Mouse (Mus musculus): ENCODE data around the gene Dnah17.
A peak's percentile ranks its signal among the peaks of the same experiment; 100 is the strongest.

Dnah17 gene

DNA sequence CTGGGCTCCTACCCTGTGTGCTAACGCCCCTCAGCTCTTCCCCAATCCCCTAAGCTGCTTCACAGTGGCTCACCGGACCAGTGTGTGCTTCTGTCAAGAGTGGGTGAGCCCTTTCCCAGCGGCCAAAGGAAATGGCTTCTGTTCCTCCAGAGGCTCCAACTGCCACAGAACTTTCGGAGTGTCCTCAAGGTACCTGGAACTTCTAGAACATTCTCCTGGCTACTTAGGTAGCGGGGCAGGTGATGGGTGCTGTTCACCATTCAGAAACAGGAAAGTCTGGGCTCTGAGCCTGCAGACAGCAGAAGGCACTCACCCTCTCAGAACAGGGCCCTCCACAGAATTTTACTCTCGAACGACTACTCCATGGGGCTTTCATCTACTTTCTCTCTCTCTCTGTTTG lies at the start of gene Dnah17:
Dnah17 (minus strand) TSS at position 101 of the 400 bp plus-strand sequence.
- DNase-seq: no peak

DNA sequence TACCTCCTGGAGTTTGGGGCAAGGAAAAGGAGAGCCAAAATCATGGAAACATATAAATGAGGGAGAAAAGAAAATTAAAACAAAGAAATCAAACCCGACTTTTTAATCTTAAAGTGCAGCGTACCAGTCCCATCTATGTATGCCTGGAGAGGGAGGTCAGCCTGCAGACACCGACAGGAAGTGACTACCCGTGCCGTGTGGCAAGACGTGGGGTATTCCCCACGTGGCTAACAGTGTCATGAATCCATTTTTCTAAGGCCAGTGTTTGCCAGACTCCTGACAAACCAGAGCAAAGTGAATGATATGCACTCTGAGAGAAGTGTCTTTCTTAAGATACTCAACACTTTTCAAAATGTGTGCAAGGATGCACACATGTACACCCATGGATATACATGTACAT lies 49.8 kb upstream of the Dnah17 start:
- no peak for DNase-seq

DNA sequence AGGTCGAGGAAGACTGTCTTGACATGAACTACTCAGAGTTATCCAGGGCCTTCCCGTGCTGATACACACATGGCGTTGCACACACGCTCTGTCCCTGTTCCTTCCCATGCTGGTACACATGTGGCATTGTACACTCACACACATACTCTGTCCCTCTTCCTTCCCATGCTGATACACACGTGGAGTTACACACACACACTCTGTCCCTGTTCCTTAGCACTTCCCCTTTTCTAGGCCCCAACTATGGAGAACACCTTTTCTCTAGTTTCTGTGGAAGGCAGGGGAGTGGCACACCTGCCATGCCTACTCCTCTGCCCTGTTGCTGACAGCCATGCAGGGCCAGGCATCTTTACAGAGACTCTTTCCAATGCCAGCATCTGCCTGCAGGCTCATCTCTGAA lies 47.8 kb upstream of the Dnah17 start:
- DNase-seq: no peak

DNA sequence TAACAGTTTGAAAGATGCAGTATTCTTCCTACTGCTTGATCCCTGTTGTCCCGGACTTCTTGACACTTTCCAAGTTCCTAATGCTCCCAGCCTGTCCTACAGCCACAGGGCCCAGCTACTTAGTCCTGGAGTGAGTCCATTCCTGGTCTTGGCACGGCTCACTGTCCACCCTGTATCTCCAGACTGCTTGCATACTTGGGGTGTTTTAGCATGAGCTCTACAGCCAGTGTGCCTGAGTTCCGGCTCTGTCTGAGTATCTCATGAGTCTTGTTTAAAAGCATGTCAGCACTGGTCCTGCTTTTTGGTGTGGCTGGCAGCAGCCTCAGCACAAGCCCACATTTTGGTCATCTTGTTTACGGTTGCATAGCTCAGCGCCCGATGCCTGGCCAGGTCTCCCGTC lies 44.3 kb upstream of the Dnah17 start:
- DNase-seq: no peak

DNA sequence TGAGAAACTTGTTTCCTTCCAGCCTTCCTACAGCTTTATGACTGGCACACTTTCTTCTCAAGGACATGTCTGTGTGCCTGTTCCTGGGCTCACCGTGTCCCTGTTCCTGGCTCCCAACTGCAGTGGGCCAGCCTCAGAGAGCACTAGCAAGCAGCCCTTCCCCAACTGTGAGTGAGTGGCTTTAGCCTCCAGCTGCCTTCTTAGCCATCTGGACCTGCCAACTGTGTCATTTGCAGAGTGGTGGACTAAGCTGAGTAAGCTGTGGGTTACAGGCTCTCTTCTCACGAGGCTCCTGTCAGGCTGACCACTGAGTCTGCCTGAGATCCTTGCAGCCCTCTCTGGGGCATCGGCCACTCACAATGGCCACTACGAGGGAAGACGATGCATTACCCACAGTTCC lies 42.3 kb upstream of the Dnah17 start:
- DNase-seq: no peak

DNA sequence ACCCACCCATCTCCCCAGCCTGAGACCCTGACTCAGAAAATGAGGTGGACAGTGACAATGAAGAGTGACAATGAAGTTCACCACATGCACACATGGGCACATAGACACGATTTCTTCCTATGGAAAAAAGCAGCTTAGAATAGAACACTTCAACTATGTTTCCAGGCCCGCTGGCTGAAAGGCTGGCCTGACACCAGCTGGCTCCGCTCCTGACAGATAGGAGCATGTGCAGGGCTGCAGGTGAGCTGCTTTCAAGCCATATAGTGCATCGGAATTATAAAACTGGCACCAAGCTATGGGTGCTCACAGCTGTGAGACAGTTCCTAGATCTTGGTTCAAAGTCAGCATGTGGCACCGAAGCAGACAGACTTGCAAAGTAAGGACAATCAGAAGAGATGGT lies 39.9 kb upstream of the Dnah17 start:
- peak; percentile 75 for DNase-seq

DNA sequence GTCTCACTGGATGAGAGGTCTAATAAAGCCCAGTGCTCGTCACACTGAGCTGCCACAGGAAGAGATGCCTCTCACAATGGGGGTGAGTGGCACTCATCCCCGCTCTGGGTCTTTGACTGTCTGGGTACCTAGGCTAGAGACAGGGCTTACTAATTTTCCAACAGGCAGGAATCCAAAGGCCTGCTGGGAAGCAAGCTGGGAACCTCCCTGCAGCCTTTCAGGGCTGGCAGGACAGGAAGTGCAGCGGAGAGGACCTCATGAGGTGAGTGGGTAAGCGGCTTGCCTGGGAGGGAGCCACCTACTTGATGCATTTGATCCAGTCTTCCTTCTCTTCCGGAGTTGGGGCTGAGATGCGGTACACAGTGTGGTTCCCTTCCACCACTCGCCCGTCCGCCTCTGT lies 38.3 kb upstream of the Dnah17 start:
- DNase-seq: peak; percentile 66

DNA sequence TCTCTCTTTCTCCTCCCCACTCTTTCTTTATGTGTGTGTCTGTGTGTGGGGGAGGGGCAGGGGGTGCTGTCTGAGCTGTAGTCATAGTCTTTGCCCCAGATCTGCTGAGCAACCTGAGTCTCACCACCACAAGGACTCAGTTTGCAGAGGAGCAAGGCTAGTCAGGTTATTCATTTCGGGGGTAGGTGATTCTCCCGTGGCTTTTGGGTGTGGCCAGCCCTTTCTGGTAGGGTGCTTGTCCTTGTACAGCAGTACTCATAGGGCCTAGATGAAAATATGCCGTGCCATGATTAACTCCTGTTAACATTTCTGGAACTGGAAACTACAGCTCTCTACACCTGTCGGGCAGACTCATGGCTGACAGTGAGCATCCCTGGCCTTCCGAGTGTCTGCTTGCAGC lies 36.2 kb upstream of the Dnah17 start:
- DNase-seq: no peak

DNA sequence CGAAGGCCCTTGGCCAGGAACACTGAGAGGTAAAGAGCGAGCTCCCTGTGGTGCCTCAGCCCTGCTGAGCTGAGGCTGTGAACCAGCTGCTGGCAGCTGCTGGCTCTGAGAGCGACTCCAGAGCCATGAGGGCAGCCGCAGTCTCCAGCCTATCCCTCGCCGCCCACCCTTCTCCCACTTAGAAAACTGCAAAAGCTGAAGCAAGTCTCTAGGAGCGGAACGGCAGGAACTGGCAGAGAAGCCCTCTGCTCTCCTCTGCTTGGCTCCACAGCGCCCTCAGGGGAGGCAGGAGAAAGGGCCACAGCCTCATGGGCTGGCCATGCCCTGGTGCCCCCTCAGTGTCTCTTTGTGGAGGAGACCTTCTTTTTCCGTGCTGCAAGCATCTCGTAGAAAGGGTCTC lies 35.2 kb upstream of the Dnah17 start:
- DNase-seq: no peak

DNA sequence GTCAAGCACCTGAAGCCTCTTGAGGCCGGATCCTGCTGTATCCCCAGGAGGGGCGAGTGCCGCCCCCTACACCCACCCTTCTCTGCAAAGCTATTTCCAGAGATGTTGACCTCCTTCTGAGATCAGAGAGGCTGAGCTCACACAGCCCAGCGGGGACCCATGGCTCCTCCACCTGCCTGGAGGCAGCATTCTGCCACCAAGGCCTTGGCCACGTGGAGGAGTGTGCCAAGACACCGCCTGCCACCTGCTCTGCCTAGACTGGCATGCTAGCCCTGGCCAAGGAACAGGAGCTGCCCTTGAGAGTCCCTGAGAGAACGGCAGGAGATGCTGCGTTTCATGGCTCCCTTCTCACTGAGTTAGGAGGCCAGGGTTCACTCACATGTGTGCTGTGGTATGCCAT lies 34.1 kb upstream of the Dnah17 start:
- DNase-seq: peak; percentile 91

DNA sequence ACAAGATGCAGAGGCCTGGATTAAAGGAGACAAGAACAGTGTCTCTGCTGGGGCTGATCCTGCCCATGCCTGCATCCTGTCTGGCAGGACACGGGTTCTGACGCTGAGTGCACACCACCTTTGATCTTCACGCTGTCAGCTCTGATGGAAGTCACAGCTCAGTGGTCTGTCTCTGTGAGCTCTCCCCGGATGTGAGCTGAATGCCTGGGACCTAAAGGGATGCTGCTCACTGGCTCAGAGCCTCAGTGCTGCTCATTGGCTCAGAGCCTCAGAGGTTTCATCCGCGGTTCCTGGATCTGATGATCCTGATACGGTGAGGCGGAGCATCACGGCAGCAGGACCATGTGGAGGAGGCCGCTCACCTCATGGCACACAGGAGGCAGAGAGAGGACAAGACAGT lies 31.8 kb upstream of the Dnah17 start:
- peak; percentile 43 for DNase-seq

DNA sequence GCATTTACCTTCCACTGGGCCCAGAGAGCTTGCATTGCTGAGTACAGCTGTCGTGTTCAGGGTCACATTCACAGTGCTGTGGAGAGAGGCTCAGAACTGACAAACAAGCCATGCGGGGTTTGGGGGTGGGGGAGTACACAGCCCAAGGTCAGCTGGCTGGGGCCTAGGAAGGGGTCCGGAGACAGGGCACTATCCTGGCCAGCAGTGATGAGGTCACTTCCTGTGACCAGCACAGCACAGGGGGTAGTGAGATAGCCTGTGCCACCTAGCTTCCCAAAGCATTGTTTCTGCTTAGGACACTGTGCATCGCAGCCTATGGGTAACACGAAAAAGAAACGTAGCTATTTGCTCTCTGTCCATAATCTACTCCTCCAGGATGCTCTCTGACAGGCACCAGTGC lies 30.8 kb upstream of the Dnah17 start:
- DNase-seq: no peak

DNA sequence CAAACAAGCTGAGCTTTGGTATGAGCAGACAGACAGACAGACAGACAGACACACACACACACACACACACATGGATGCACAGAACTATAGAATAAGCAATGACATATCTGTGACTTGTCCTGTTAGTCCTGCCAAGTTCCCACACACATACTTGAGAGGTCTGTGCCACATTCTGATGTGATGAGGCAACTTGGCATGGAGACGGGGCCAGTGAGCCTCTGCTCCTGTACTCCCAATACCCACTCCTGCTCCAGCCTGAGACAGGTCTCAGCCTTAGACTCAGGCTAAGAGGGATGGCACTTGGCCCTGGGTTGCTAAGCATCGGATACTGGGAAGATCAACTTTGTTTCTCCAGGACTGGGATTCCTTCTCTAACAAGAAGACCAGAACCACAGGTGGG lies 30.3 kb upstream of the Dnah17 start:
- DNase-seq: no peak

DNA sequence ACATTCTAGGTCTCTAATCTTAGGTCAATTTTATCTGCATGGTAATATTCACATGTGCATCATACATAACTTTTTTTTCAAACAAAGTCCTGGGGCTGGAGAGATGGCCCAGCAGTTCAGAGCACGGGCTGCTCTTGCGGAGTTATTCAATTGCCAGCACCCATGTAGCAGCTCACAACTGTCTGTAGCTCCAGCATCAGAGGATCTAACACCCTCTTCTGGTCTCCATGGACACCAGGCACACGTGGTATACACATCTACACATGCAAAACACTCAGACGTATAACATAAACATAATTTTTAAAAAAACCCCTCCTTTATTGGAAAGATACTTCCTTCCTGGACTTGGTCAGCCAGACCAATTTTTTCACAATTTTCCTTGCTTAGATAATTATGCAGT lies 28.3 kb upstream of the Dnah17 start:
- no peak for DNase-seq

DNA sequence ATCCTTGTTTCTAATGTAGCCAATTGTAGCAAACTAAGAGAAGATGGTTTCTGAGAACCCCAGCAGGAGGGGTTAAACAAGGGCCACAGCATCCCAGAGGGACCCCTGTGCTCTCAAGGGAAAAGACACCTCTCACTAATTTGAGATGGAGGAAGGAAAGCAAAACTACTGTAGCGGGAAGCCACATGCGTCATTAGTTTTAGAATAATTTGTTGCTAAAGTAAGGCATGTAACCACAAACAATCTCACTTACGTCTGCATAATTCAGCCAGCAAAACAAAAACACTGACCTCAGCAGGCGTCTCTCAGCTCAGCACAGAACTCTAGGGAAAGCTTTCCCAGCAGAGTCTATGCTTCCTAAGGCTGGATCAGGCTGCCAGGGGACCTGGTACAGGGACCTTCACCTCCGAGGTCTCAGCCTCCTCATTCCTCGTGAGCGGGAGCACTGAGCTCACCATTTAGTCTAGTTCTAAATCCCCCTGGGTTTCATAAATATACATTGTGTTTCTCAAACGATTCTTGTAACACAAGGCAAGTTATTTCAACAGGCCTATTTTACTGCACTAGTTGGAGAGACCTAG lies 26.1 kb upstream of the Dnah17 start:
- no peak for DNase-seq

DNA sequence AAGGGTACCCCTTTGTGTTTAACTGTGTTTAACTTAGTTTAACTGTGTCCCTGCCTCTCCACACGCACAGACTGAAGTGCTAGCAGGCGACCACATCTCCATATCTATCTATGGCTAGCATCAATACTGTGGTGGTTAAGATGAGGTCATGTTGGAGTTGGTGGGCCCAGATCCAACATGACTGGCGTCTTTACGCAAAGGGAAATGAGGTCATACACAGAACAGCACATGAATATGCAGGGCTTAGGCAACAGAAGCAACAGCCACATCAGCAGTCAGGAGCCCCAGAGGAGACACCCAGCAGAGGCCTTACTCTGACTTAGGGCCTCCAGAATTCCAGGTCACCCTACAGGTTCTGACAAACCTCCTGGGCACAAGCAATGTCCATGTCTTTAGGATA lies 22.5 kb upstream of the Dnah17 start:
- no peak for DNase-seq

DNA sequence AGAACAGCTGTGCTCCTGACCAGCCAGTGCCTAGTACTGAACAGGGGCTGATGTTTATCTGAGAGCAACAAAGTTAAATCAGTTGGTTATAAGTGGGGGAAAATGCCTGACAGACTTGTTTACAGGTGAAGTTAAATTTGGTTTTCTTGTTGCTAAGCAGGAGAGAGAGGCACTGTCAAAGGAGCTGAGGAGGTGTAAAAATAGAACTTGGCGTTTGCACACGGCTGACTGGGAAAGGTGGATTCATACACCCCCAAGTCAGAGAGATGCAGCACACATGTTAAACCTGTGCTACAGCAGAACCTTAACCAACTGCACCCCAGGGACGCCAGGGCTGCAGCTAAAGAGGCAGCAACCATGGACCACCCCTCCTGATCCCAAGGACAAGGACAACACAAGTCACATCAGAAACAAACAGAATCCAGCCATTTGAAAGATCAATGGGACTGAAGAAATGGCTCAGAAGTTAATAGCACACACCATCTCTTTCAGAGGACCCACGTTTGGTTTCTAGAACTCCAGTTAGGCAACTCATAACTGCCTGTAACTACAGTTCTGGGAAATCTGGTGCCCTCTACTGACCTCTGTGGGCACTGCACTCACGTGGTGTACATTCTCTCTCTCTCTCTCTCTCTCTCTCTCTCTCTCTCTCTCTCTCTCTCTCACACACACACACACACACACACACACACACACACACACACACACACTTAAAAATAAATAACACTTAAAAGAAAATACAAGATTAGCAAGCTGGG lies 21.2 kb upstream of the Dnah17 start:
- no peak for DNase-seq

DNA sequence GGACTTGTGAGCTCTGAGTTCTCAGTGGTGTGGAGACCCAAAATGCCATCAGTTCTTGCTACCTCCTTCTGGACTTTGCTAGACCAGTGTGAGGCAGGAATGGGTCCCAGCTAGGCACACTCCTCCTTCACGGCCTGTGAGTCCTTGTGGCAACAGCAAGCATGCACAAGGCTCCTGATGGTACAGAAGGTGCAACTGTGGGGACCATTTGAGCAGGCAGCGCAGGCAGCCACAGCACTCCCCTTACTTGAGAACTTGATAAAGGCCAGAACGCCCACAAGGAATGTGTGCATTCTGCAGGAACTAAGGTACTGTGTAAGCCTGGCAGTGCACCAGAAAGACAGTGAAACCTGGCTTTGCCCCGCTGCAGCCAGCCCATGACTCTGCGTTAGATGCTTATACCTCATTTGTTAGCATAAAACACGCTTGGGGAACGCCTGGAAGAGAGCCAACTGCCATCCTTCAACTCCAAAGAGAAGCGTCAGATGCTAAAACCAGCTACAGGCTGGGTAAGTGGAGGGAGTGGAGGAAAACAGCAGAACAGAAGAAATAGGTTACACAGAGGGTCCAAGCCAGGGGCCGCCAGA lies 19.8 kb upstream of the Dnah17 start:
- peak; percentile 32 for DNase-seq

DNA sequence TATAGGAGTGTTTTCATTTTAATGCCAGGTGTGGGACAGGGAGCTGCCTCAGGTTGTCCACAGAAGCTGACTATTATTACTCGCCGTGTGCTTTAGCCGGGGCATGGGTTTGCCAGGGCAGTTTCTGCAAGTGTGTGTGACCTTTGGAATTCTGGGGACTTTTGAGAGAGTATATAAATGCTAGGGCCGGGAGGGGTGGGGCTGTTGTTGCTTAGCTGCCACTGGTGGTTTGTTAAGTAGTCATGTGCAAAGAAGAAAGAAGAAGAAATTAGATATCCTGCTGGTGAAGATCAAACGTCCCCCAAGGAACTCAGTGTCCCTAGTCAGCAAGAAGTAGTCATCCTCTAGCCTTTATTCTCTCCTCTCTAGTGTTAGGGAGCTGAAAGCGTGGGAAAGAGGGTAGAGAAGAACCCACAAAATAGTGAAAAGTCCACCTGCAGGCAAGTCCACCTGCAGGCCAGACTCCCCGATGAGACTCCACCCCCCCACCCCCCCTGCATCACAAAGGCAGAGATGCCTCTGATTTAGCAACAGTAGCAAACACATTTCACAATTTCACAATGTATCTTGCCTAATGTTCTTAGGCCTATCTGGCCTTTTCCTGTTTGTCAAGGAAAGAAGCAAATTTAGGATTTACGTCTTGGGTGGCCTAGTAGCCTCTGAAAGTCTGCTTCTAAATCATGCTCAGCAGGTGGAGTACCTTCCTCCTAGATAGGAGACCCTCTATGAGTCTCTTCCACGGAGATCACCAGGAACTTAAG lies 17.6 kb upstream of the Dnah17 start:
- DNase-seq: no peak

DNA sequence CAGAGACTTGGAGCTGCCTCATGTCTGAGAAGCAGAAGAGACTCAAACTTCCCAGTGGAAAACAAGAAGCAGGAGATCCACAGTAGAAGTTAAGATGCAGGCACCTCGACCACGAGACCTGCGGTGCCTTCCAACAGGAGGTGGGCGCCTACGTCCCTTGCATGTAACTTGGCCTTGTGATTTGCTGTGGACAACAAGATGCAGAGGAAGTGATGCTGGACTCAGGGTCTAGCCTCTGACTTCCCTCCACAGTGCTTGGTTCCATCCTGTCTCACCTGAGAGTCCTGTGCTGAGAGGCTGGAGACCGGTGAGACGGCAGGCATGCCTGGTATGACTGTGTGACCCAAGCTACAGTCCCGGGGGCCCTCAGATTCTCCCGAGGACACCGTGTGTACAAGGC lies 16.0 kb upstream of the Dnah17 start:
- DNase-seq: no peak

DNA sequence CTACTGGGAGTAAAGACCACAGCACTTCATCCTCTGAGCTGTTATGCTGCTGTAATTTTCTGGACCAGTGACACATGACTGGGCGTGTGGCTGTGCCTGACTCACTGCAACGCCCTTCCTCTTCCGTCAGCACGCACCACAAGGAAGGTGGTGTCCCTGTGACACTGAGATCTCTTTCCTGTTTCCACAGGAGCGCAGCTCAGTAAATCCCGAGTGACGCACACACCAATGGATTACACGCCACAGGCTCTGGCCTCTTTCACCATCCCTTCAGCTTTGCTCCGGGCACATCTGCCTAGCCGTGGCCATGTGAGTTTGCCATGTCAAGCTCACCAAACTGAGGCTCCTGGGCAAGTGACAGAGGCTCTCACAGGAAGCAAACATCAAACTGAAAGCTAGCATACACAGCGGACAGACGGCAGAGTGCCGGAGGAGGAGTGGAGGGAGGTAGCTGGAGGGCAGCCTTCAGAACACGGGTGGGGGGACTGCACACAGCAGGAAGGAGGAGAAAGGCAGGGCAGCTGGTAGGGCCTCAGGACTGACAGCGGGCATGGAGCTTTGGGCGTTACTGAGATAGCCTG lies 15.4 kb upstream of the Dnah17 start:
- no peak for DNase-seq

DNA sequence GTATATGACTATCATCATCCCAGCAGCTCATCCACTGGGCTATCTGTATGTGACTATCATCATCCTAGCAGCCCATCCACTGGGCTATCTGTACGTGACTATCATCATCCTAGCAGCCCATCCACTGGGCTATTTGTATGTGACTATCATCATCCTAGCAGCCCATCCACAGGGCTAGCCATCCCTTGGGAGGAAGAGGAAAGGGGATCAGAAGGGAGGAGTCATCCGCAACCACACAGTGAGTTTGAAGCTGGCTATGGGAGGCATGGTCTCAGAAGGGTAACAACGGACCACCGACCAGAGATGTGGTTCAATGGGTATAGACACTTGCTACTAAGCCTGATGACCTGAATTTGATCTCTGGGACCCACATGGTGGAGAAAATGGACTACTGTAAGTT lies 14.7 kb upstream of the Dnah17 start:
- no peak for DNase-seq

DNA sequence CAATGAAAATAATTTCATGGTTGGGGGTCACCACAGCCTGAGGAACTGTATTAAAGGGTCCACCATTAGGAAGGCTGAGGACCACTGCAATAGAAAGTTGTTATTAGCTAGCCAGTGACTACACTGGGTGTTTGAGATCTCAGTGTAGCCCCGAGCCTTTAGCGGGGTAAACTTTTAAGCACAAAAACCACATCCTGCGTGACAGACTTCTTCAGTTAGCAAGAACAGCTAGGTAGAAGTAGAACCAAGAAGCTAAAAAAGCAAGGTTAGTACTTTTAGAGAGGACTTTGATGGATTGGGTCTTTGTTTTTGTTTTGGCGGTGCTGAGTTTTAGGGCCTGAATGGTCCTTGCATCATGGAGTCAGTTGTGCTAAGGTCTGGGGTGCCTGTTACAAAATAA lies 13.3 kb upstream of the Dnah17 start:
- no peak for DNase-seq

Measured in cerebellum, adult 9-10 months (tissue).